Mouse (Mus musculus) lung, adult 2 months (tissue): ENCODE results near the gene Jazf1.

Source experiments
- CTCF ChIP-seq: fragments of 200-500 bp; IDR thresholded peaks from 2 replicates; pipeline ENCODE4 v1.5.1; 2011; ENCODE audit warnings: mild to moderate bottlenecking, low read length, control low read depth; ENCODE audit not compliant: insufficient read depth
- POLR2A ChIP-seq: fragments of 200-500 bp; IDR thresholded peaks from 2 replicates; pipeline ENCODE4 v1.6.1; 2011; ENCODE audit warnings: low read depth, mild to moderate bottlenecking, control low read depth, low read length, borderline replicate concordance; ENCODE audit errors: extremely low read depth

GRCm38 (mm10) chr6:52954441-52954840 lies 114.0 kb downstream of the Jazf1 start:
- TF ChIP-seq CTCF = no peak
- TF ChIP-seq POLR2A = no peak
